Comparison of ENCODE assay signal across 12 mouse cellular contexts in genomic region chr14:40870598-40870997, GRCm38 (mm10).
"Had no signal": no experiment of that assay in that cellular context is flagged by ENCODE, and none has a peak within 500 bp of the region (broad histone marks: within the 10 kb centered on the region; RNA-seq: fewer than 3 reads in every experiment).

No protein-coding gene starts in this region.

- H3K4me3 ChIP-seq: left cerebral cortex, adult 2 months; limb, embryonic 10.5 days; liver, embryonic 15.5 days; midbrain, embryonic 13.5 days had no signal

- ATAC-seq: intestine, embryonic 16.5 days; lung, postnatal 0 days; midbrain, embryonic 13.5 days had no signal

- H3K4me1 ChIP-seq: limb, embryonic 10.5 days; liver, embryonic 15.5 days; midbrain, embryonic 13.5 days had no signal

- H3K27me3 ChIP-seq: liver, embryonic 15.5 days; midbrain, embryonic 13.5 days had no signal

- H3K27ac ChIP-seq: left cerebral cortex, adult 2 months; limb, embryonic 10.5 days; liver, embryonic 15.5 days; midbrain, embryonic 13.5 days had no signal

- H3K4me2 ChIP-seq: liver, embryonic 11.5 days; liver, embryonic 15.5 days; midbrain, embryonic 13.5 days had no signal

- H3K9ac ChIP-seq: liver, embryonic 15.5 days; midbrain, embryonic 13.5 days had no signal

- H3K9me3 ChIP-seq: limb, embryonic 10.5 days; liver, embryonic 15.5 days; midbrain, embryonic 13.5 days had no signal

- DNase-seq: lung, adult 2 months; lung, postnatal 36 days; right cerebral cortex, postnatal 14 days; thymus, adult 2 months; thymus, postnatal 25 days had no signal

- H3K36me3 ChIP-seq: limb, embryonic 10.5 days; liver, embryonic 15.5 days had no signal
